Mouse (Mus musculus) testis, adult 2 months (tissue): ENCODE data around the gene Reg3d.

ENCODE experiments used
- CTCF ChIP-seq: fragments of 200-500 bp; IDR thresholded peaks from 2 replicates; pipeline ENCODE4 v1.5.1; 2012; ENCODE audit warnings: low read depth, mild to moderate bottlenecking, inconsistent platforms, low read length, moderate library complexity; ENCODE audit not compliant: control insufficient read depth, insufficient read depth, insufficient replicate concordance
- POLR2A ChIP-seq: fragments of 200-500 bp; IDR thresholded peaks from 2 replicates; pipeline ENCODE4 v1.6.1; 2012; ENCODE audit warnings: low read depth, mild to moderate bottlenecking, inconsistent platforms, low read length, moderate library complexity; ENCODE audit not compliant: control insufficient read depth

DNA sequence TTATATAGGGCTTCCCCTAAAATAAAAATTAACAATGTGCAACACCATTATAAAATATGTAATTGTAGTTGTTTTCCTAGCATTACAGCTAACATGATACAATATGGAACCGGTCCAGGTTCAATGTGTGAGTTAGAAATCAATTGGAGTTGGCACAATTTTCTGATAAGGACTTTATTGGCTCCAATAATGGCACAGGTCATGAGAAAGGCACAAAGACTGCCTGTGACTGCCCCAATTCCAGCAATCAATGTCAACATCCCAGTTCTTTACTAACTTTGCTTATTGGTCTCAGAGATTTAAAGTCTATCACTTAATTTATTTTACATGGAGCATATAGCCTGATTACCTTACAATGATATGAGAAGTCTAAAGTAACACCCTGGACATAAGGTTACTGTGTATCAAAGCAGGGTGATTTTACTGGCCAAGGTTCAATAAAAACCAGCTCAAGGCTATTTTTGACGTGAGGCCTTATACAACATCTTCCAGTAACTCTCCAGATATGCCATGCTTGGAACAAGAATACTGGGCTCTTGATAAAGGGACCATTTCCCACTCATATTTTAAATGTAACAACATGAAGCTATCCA lies 16.6 kb downstream of the Reg3d start:
- TF ChIP-seq POLR2A (no peak), CTCF (no peak)
